Mouse (Mus musculus): Measurements from ENCODE around the gene Cyld.
"Not testable (repeated sequence)": the region's sequence is repeated elsewhere in the genome, so short reads cannot be mapped to it uniquely, and the experiment has no call there.

Cyld gene

GRCm38 (mm10) chr8:88689151-88689550 is 7.7 kb upstream of the Cyld start:
- DNase-seq (ENCODE audit: low spot score in 2 of 2): no peak

GRCm38 (mm10) chr8:88689891-88690290 is 6.9 kb upstream of the Cyld start:
- DNase-seq (ENCODE audit: low spot score in 2 of 2): no peak

GRCm38 (mm10) chr8:88691342-88691948 is 5.4 kb upstream of the Cyld start:
- DNase-seq (ENCODE audit: low spot score in 2 of 2): no peak

- DNase-seq (ENCODE audit: low spot score in 2 of 2): no peak
These were observed 4.9 kb upstream of the Cyld start for GRCm38 (mm10) chr8:88691961-88692360.

GRCm38 (mm10) chr8:88692866-88693265 is 4.0 kb upstream of the Cyld start:
- DNase-seq (ENCODE audit: low spot score in 2 of 2): no peak

- DNase-seq (ENCODE audit: low spot score in 2 of 2): no peak
These were observed 3.5 kb upstream of the Cyld start for GRCm38 (mm10) chr8:88693376-88693775.

GRCm38 (mm10) chr8:88694291-88694690 is 2.5 kb upstream of the Cyld start:
- DNase-seq (ENCODE audit: low spot score in 2 of 2): no peak

GRCm38 (mm10) chr8:88696228-88696627 is 600 bp upstream of the Cyld start:
- DNase-seq (ENCODE audit: low spot score in 2 of 2): no peak

- DNase-seq (ENCODE audit: low spot score in 2 of 2): no peak
These were observed 809 bp downstream of the Cyld start for GRCm38 (mm10) chr8:88697642-88698031.

GRCm38 (mm10) chr8:88698048-88698447 is 1.2 kb downstream of the Cyld start:
- DNase-seq (ENCODE audit: low spot score in 2 of 2): no peak

- DNase-seq (ENCODE audit: low spot score in 2 of 2): no peak
These were observed 4.8 kb downstream of the Cyld start for GRCm38 (mm10) chr8:88701611-88702010.

- no peak for DNase-seq (ENCODE audit: low spot score in 2 of 2)
These were observed 6.0 kb downstream of the Cyld start for GRCm38 (mm10) chr8:88702816-88703215.

GRCm38 (mm10) chr8:88723256-88723963 is 26.6 kb downstream of the Cyld start:
- DNase-seq (ENCODE audit: low spot score in 2 of 2): no peak

- peak; percentile 79 to 86 for DNase-seq (ENCODE audit: low spot score in 2 of 2)
These were observed 58.5 kb downstream of the Cyld start for GRCm38 (mm10) chr8:88755175-88755791.

GRCm38 (mm10) chr8:88761980-88762379 is 65.2 kb downstream of the Cyld start:
- no peak for DNase-seq (ENCODE audit: low spot score in 2 of 2)

GRCm38 (mm10) chr8:88771241-88771640 is 74.4 kb downstream of the Cyld start:
- DNase-seq (ENCODE audit: low spot score in 2 of 2): no peak

- DNase-seq (ENCODE audit: low spot score in 2 of 2): no peak
These were observed 77.9 kb downstream of the Cyld start for GRCm38 (mm10) chr8:88774593-88775297.

GRCm38 (mm10) chr8:88775298-88775646 is 78.4 kb downstream of the Cyld start:
- DNase-seq (ENCODE audit: low spot score in 2 of 2): no peak

- no peak for DNase-seq (ENCODE audit: low spot score in 2 of 2)
These were observed 83.3 kb downstream of the Cyld start for GRCm38 (mm10) chr8:88780142-88780541.

GRCm38 (mm10) chr8:88781283-88781682 is 84.5 kb downstream of the Cyld start:
- DNase-seq (ENCODE audit: low spot score in 2 of 2): no peak

- DNase-seq (ENCODE audit: low spot score in 2 of 2): no peak
These were observed 86.9 kb downstream of the Cyld start for GRCm38 (mm10) chr8:88783722-88784121.

GRCm38 (mm10) chr8:88788335-88788734 is 91.5 kb downstream of the Cyld start:
- not testable (repeated sequence) for DNase-seq (ENCODE audit: low spot score in 2 of 2)
